Mouse (Mus musculus) ES-Bruce4 (cell line): ENCODE results near the gene Olfr1417.

Experiments
- CTCF ChIP-seq: IDR thresholded peaks from one replicate; pipeline ENCODE4 v1.8.1; 2011; ENCODE audit warnings: low read depth, low read length
- EP300 ChIP-seq: IDR thresholded peaks from 2 replicates; pipeline ENCODE4 v1.6.1; 2011; ENCODE audit warnings: low read depth, low read length; ENCODE audit not compliant: insufficient read depth

DNA sequence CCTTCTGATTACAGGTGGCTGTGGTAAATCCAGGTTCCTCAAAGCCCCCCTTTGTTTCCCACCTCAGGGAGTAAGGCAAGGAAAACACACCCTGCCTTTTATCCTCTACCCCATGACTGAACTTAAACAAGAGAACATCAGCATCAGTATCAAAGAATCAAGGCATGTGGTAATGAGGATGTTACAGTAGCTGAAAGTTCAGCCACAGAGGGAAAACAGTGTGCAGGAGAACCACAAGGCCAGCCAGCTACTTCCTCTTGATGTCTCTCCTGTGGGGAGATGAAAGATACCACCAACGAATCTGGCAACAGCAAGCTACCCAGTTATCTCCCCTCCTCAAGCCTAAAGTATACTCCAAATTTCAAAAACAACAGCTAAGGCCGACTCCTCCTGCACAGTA lies 31.8 kb downstream of the Olfr1417 start:
- TF ChIP-seq CTCF (no peak), EP300 (no peak)
